Mouse (Mus musculus) olfactory bulb, adult 2 months (tissue): ENCODE measurements around the gene Cd82. TPM values are rescaled to one million over a fixed set of nuclear protein-coding genes. Genes with fewer than 3 reads are reported as not detected.

Source experiments
- H3K27ac ChIP-seq: fragments of 200-500 bp; 2 replicates; pipeline ENCODE4 v1.5.1; 2012; ENCODE audit warnings: low read depth, low read length; ENCODE audit not compliant: insufficient read depth
- H3K4me1 ChIP-seq: fragments of 200-500 bp; 2 replicates; pipeline ENCODE4 v1.6.1; 2012; ENCODE audit warnings: low read length; ENCODE audit not compliant: control insufficient read depth, insufficient read depth
- H3K4me3 ChIP-seq: fragments of 200-500 bp; 2 replicates; pipeline ENCODE4 v1.5.1; 2012; ENCODE audit warnings: mild to moderate bottlenecking, low read depth, low read length, moderate library complexity; ENCODE audit not compliant: insufficient read depth
- CTCF ChIP-seq: fragments of 200-500 bp; IDR thresholded peaks from 2 replicates; pipeline ENCODE4 v1.5.1; 2012; ENCODE audit warnings: low read depth, mild to moderate bottlenecking, low read length, moderate library complexity; ENCODE audit not compliant: insufficient read depth
- POLR2A ChIP-seq: fragments of 200-500 bp; IDR thresholded peaks from 2 replicates; pipeline ENCODE4 v1.6.1; 2012; ENCODE audit warnings: mild to moderate bottlenecking, low read depth, low read length, moderate library complexity; ENCODE audit not compliant: insufficient read depth
- WGBS: fragments of 180-500 bp; shearing (Covaris S2); methylation state at CpG from one replicate; pipeline ENCODE4 v1.1.7; 2018; 5-methylcytosine and 5-hydroxymethylcytosine counted together
- polyA plus RNA-seq: library from polyadenylated mRNA; stranded (reverse); fragments of >200 nt; gene quantifications from 2 replicates; pipeline ENCODE4 v1.2.4, GENCODE M21; 2012; ENCODE audit warnings: low replicate concordance; ENCODE audit not compliant: missing spikeins, insufficient read depth, insufficient read length

Cd82 gene
- polyA plus RNA-seq, 1 experiment, result not detected

DNA sequence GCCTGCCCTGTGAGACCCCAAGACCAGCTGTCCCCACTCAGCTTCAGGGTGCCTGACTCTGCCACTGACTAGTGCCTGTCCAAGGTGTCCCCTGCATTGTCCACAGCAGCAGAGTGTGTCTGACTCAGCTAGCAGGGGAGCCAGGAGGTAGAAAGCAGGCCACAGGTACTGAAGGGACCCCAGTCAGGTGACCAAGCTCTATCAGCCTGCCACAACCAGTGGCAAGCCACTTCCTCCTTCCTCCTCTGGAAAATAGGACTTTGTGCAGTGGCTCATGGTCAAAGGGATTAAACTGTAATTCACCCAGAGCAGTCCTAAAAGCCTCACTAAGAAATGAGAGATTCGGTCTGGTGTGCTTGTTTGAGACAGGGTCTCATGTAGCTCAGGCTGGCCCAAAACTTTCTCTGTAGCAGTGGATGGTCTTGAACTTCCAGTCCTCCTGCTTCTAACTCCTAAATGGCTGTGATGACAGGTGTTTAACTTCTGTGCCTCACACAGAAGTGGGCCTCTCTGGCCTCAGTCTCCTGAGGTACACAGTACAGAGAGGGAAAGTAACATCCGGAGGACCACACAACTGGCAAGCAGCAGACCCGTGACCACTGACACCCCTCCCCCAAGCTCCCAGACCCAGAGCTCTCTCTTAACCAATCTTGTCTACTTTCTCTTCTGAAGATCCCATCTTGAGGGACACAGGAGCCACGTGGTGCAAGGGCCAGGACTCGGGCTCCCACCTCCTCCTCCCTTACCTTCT is 31.2 kb downstream of the Cd82 start:
- TF ChIP-seq POLR2A (no peak), CTCF (no peak)
- WGBS, result 93% methylated on average over 5 of the region's 5 CpGs
- Histone ChIP-seq H3K27ac (no peak overlapping the region), H3K4me3 (no peak overlapping the region), H3K4me1 (peaks cover 8% of the 10 kb centered on the region; the same call in 1 of the 2 replicates)

DNA sequence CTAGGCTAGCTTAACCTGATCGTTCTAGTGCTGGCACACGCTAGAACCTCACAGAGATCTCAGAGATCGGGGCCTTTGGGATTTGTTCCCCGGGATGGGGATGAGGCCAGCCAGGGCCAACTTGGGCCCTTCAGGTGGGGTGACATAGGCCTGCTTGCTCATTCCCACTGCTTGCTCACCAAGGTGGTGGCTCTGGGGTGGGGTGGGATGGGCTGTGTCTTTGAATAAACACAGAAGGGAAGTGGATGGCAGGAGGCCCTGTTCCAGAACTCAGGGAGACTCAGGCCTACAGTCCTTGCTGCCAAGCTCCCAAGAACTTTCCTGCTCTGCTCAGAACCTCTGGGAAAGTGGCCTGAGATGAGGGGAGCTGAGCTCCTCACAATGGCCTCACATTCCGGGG is 31.9 kb downstream of the Cd82 start:
- 87% methylated on average over 5 of the region's 5 CpGs for WGBS
- TF ChIP-seq POLR2A (no peak), CTCF (no peak)
- Histone ChIP-seq H3K4me3 (no peak overlapping the region), H3K4me1 (peaks cover 8% of the 10 kb centered on the region; the same call in 1 of the 2 replicates), H3K27ac (no peak overlapping the region)

DNA sequence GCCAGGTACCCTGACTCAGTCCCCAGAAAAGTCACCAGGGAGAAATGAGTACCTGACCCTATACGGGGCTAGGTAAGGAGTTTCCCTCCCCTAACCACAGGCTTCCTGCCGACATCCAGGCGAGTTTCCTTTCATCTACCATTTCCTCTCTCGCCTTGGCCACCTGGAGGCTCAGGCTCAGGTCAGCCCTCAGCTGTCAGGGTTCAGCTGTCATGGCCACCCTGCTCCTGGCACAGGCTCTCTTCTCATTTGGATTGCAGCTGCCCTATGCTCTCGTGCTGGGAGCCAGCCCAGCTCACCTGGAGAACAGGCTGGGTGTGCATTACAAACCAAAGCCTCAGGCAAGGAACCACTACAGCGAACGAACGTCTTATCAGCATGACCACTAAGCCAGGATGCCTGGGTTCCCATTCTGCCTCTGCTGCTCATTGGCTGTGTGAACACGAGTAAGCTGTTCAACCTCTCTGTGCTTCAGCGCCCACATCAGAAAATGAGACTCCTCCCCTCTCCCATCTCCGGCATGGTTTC is 34.9 kb downstream of the Cd82 start:
- H3K4me3 ChIP-seq, result no peak overlapping the region
- peaks cover 7% of the 10 kb centered on the region; the same call in 1 of the 2 replicates for H3K4me1 ChIP-seq
- no peak overlapping the region for H3K27ac ChIP-seq
- no peak for TF ChIP-seq CTCF
- TF ChIP-seq POLR2A, result no peak
- 87% methylated on average over 11 of the region's 11 CpGs for WGBS

DNA sequence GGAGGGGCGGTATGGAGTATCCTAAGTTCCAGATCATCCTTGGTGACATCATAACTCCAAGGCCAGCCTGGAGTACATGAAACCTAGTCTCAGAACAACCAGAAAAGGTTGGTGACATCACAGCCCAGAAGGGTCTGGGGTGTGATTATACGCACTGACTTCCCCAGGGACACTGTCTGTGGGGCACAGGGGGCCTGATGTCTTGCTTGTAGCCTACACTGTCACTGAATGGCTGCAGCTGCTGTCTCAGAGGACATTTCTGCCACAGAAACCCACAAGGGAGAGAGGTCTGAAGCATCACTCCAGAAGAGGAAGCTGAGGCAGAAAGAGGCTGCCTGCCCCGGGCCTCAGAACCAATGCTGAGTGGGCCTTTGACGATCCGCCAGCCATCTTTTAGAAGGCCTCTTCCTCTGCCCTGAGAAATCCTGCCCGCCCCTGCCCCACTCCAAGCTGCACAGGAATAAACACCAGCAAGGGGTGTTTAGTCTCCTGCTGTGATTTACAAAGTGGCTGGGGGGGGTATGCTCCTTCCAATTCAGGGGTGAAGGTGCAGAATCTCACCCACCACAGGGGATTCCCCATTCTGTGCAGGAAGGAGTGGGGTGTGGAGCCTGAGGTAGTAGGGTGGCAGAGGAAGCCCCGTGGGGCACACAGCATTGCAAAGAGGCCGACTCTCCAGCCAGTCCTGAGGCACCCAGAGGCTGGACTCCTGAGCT is 35.8 kb downstream of the Cd82 start:
- no peak overlapping the region for H3K4me3 ChIP-seq
- H3K4me1 ChIP-seq, result peaks cover 2% of the 10 kb centered on the region; the same call in 1 of the 2 replicates
- H3K27ac ChIP-seq, result no peak overlapping the region
- TF ChIP-seq CTCF (no peak), POLR2A (no peak)
- WGBS, result 72% methylated on average over 8 of the region's 8 CpGs

DNA sequence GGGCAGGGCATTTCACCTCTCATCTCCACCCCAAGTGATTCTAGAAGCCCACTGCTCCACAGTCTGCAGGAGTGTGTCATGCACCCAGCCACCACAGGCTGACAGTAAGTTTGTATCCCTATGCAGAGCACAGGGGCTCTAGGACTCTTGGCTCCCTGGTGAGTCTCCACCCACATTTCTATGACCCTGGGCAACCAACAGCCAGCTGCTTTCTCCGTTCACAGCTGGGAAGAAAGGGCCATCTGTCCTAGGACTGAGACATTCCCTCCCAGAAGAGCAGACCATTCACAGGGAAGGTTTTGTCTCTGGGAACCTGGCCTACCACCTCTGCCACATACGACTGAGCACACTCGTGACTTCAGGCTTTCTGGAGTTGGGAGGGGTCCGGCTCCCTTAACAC is 37.1 kb downstream of the Cd82 start:
- WGBS, result 78% methylated on average over 4 of the region's 4 CpGs
- TF ChIP-seq CTCF (no peak), POLR2A (no peak)
- no peaks in the 10 kb centered on the region for H3K4me1 ChIP-seq
- H3K27ac ChIP-seq, result no peak overlapping the region
- no peak overlapping the region for H3K4me3 ChIP-seq

DNA sequence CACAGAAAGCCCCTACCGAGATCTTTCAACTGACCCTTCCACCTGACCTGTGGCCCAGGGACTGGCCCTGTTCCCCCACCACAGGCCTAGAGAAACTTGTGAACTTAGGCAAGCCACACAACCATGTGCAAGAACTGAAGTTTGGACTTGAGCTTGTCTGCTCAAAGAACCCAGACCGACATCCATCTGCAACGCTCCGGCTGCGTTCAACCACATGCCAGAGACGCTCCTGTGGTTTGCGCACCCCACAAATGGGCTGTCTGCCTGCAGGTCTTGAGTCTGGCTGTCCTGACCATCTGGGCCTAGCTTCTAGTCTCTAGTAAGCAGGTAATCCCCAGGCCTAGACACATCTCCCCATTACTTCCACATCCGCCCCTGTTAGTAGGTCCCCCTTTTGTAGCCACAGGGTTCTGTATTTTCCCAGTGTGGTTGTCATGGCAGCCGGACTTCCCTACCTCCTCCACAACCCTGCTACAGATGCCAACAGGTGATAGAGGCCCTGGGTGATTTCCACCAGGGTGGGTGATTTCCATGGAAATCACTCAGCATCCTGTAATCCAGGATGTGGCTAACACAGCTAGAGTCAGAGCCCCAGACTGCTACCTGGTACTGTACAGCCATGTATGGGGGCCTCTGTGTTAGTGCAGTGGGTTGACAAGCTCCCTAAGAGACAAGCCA is 38.5 kb downstream of the Cd82 start:
- no peak overlapping the region for H3K4me3 ChIP-seq
- no peak for TF ChIP-seq CTCF
- TF ChIP-seq POLR2A, result no peak

DNA sequence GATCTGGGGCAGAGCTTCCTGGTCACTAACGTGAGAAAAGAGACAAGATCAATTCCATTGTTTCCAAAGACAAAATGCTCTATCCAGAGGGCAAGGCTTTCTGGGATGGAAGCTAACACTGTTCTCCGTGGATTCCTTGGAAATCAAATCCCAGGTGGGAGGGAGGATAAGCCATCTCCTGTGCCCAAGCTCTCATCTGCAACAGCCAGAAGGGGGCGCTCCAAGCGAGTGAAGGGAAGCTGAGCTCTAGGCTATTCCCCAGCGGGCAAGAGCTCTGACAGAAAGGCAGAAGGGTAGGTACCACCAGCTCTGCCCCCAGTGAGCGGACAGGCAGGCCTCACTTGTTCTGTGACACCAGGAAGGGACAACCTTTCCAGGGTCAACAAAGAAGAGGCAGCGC is 41.6 kb downstream of the Cd82 start:
- WGBS, result 40% methylated on average over 7 of the region's 7 CpGs
- TF ChIP-seq CTCF (peak; percentile 65; the same call in 1 of the 2 replicates), POLR2A (no peak)
- Histone ChIP-seq H3K27ac (no peak overlapping the region), H3K4me3 (no peak overlapping the region), H3K4me1 (no peaks in the 10 kb centered on the region)

More for the DNA sequence above, 38.5 kb downstream of the Cd82 start:
- Histone ChIP-seq H3K27ac (no peak overlapping the region), H3K4me1 (no peaks in the 10 kb centered on the region)
- 92% methylated on average over 9 of the region's 9 CpGs for WGBS

DNA sequence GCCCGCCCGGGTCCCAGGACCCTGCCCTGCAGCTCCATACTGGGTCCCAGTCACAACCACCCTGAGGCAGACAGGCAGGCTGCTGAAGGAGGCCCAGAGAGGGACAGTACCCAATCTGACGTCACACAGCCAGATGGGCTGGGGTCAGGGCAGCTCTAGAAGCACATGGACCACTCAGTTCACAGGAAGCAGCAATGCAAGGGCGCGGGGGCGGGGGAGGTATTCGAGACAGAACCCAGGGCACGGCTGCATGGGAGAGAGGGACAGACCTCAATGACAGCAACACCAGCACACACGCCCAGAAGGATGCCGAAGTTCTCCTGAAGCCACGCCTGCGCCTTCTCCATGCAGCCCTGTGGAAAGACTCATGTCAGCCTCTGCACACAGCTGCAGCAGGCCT is 43.0 kb downstream of the Cd82 start:
- no peak overlapping the region for H3K27ac ChIP-seq
- 89% methylated on average over 12 of the region's 12 CpGs for WGBS
- TF ChIP-seq POLR2A (no peak), CTCF (no peak)
- H3K4me3 ChIP-seq, result no peak overlapping the region
- no peaks in the 10 kb centered on the region for H3K4me1 ChIP-seq
